Mouse (Mus musculus): ENCODE measurements around the gene Rgs17.
"Not testable (repeated sequence)": the region's sequence is repeated elsewhere in the genome, so short reads cannot be mapped to it uniquely, and the experiment has no call there.

The Rgs17 gene

DNA sequence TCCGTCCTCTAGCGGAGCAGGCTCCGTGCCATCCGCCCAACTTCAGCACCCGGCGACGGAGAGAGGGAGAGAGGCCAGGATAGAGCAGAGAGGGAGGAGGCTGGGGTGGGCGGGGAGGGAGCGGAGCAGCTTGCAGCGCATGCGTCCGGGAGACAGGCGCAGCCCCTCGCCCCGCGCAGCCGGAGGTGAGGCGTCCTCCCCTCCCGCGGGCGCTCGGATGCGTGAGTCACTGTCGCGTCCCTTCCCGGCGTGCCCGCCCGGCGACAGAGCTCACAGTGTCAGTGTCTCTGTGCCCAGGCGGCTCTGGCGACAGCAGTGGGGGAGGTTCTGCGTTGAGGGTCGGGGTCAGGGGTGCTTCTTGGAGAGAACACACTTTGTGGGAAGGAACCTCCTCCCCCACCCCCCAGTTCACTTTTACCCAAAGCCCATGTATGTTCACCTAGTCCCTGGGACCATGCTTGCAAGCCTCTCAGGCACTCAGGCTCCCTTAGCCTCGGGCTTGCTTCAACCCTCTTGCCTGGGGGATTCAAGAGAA is at the start of gene Rgs17:
Rgs17 (minus strand) TSS at position 107 of the 535 bp plus-strand sequence.
- ATAC-seq (ENCODE audit: insufficient number of reproducible peaks, low FRiP score, low TSS enrichment), result peak; percentile 72

- no peak for ATAC-seq (ENCODE audit: insufficient number of reproducible peaks, low FRiP score, low TSS enrichment)
Measured at GRCm38 (mm10) chr10:5967655-5968054, 45.5 kb upstream of the Rgs17 start.

- ATAC-seq (ENCODE audit: insufficient number of reproducible peaks, low FRiP score, low TSS enrichment), result not testable (repeated sequence)
Measured at GRCm38 (mm10) chr10:5953787-5954186, 31.6 kb upstream of the Rgs17 start.

DNA sequence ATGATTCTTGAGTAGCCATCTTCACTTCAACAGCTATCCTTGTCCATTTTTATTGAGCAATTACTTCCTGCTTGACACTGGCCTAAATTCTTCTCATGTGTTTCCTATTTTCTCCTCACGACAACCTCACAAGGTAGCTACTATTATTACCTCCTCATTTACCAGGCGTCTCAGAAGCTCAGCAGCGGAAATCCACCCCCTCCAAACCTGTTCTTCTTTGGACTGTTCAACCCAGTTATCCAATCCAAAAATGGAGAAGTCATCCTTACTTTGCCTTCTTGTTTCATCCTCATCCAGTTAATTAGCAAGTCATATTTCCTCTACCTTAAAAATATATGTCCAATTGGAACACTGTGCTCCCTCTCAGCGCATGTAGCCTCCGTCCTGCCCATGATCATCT is 2.1 kb upstream of the Rgs17 start:
- no peak for ATAC-seq (ENCODE audit: insufficient number of reproducible peaks, low FRiP score, low TSS enrichment)

DNA sequence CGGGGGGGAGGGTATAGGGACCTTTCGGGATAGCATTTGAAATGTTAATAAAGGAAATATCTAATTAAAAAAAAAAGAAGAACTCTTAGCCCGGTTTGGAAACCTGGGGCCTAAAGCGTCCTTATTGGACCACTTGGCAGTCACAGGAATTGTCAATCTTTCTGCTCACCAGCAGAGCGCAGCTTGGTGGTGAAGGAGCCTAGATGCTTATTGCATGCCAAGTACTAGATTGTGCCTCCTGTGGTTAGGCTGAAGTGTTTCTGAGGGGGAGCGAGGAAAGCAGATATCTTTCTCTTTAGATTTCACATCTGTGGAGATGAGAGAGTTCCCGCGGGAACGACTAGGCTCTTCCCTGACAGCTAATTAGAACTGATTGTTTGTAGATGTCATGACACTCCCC is 896 bp upstream of the Rgs17 start:
- no peak for ATAC-seq (ENCODE audit: insufficient number of reproducible peaks, low FRiP score, low TSS enrichment)

DNA sequence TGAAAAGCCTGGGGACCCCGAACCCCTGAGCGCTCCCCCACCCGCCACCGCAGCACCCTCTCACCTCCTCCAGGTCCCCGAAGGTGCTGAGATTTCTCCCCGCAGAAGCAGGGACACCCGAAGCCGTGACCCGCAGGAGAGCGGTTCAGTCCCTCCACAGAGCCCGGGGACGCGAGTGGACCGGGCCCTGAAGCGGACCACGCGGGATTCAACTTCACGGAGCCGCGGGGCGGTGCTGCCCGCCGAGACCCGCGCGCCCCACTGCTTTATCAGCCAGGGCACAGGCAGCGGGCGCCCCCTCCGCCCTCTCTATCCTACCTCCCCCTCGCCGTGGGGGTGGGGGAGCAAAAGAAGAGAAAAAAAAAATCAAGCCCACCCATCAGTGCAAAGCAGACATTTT is 429 bp downstream of the Rgs17 start:
- ATAC-seq (ENCODE audit: insufficient number of reproducible peaks, low FRiP score, low TSS enrichment), result peak; percentile 63

GRCm38 (mm10) chr10:5921031-5921551 is 1.1 kb downstream of the Rgs17 start:
- ATAC-seq (ENCODE audit: insufficient number of reproducible peaks, low FRiP score, low TSS enrichment), result peak; percentile 42; the same call in 1 of the 2 replicates

DNA sequence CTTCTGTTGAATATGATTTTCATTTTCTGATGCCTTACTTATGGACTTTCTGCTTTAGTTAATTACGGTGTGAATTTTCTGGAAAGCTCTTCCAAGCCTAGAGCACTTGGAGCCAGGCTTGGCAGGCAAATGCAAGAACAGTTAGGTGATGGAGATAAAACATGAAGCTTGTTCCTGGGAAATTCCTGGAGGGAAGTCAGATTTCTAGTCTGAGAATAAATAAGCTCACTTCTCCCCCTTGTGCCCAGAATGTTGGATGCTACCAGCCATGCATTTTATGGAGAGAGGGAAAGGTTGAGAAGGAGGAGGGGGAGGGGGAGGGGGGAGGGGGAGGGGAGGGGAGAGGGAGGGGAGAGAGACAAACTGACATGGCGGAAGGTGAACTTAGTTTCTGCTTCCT is 17.8 kb downstream of the Rgs17 start:
- peak; percentile 51 for ATAC-seq (ENCODE audit: insufficient number of reproducible peaks, low FRiP score, low TSS enrichment)

GRCm38 (mm10) chr10:5901777-5902176 is 20.4 kb downstream of the Rgs17 start:
- ATAC-seq (ENCODE audit: insufficient number of reproducible peaks, low FRiP score, low TSS enrichment), result no peak

DNA sequence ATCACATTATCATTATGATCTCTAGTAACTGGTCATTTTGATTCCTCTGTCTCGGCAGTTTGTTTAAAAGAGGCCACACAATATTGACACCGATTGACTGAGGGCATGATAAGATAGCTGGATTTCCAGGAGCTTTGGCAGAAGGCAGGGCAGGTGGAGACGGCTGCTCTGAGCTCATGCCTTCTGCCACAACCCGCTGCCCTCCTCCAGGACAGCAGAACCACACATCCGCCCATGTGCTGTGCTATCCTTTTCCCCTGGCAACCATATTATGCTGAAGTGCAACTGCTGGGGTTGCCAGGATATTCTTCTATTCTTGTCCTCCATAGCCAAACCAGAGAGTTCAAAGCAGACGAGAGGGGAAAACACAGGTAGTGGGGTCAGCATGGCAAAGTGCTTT is 21.5 kb downstream of the Rgs17 start:
- ATAC-seq (ENCODE audit: insufficient number of reproducible peaks, low FRiP score, low TSS enrichment), result peak; percentile 90

DNA sequence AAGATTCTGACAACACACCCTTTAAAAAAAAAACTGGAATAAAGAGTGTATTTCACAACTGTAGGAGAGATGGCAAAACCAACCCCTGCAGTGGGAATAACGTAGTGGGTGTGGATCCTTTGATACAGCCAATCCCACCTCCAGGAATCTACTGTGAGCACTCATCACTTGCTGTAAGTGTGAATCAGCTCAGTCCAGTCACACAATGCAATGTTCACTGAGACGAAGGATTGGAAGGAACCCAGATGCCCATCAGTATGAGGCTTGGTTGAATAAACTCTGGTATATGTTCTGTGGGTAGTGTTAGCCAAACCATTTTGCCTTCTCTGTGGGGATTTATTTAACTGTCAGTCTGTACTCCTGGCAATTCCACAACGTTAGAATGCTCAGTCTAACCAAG is 45.1 kb downstream of the Rgs17 start:
- ATAC-seq (ENCODE audit: insufficient number of reproducible peaks, low FRiP score, low TSS enrichment), result no peak

DNA sequence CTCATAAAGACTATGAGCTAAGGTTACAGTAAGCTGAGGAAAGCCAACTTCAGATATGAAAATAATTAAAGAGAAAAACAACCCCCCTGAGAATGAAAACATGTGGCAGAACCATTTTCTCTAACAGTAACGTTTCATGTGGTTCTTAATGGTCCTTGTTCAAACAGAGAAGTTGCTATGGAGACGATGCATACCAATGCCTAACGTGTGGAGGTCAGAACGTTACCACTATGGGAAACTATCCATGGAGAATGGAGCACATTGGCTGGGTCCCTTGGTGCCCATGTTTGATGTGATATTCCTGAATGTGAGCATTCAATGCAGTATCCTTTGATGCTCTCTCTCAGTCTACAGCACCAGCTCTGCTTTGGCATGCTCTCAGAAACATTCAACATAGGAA is 51.1 kb downstream of the Rgs17 start:
- no peak for ATAC-seq (ENCODE audit: insufficient number of reproducible peaks, low FRiP score, low TSS enrichment)

GRCm38 (mm10) chr10:5867981-5868552 is 54.1 kb downstream of the Rgs17 start:
- ATAC-seq (ENCODE audit: insufficient number of reproducible peaks, low FRiP score, low TSS enrichment), result no peak

GRCm38 (mm10) chr10:5865996-5866395 is 56.2 kb downstream of the Rgs17 start:
- no peak for ATAC-seq (ENCODE audit: insufficient number of reproducible peaks, low FRiP score, low TSS enrichment)

DNA sequence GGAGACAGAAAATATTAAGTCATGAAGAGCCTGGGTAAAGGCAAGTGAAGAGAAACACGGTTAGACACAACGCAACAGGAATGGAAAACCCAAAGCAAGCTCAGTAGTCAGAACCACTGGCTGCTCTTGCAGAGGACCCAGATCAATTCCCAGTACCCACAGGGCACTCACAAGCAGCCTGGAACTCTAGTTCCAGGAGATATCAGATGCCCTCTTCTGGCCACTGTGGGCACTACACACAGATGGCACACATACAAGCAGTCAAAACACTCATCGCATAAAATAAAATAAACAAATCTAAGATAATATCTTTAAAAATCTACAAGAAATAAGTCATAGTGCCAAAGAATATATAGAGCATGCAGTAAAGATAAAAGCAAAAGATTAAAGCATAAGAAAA is 59.5 kb downstream of the Rgs17 start:
- no peak for ATAC-seq (ENCODE audit: insufficient number of reproducible peaks, low FRiP score, low TSS enrichment)

DNA sequence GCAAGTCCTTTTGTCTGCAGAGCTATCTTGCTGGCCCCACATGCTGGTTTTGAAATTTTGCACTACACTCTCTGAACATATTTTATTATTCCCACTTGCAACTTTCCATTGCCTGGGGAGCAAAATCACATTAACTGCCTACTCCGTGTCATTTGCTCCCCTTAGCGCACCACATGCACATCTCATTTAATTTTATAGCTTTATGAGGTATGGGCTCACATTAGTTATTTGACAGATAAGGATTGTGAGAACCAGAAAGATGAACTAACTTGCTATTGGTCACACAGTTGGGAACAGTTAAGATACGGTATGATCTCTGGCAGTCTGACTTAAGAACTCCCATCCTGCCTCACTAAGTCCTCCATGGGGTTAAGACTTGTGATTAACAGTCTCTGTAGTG is 61.4 kb downstream of the Rgs17 start:
- ATAC-seq (ENCODE audit: insufficient number of reproducible peaks, low FRiP score, low TSS enrichment), result no peak

- no peak for ATAC-seq (ENCODE audit: insufficient number of reproducible peaks, low FRiP score, low TSS enrichment)
Measured at GRCm38 (mm10) chr10:5859729-5860128, 62.5 kb downstream of the Rgs17 start.

GRCm38 (mm10) chr10:5857996-5858549 is 64.1 kb downstream of the Rgs17 start:
- ATAC-seq (ENCODE audit: insufficient number of reproducible peaks, low FRiP score, low TSS enrichment), result no peak

GRCm38 (mm10) chr10:5853290-5853868 is 68.8 kb downstream of the Rgs17 start:
- no peak for ATAC-seq (ENCODE audit: insufficient number of reproducible peaks, low FRiP score, low TSS enrichment)

DNA sequence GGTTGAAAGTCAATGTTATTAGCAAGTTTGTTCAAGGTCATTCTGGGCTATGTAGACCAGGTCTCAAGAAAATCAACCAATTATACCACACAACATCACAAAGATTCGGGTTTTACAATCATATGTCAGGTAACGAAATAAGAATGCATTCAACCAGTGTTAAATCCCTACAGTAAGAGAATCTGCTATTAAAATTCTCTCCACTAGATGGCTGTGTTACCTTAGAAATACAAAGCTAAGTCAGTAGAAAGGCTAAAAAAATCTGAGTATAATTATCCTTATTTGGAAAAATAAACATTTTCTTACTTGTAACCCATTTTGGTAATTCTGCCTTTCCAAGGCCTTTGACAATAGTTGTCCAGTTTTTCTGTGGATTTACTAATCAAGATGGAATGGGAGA is 75.3 kb downstream of the Rgs17 start:
- ATAC-seq (ENCODE audit: insufficient number of reproducible peaks, low FRiP score, low TSS enrichment), result no peak

DNA sequence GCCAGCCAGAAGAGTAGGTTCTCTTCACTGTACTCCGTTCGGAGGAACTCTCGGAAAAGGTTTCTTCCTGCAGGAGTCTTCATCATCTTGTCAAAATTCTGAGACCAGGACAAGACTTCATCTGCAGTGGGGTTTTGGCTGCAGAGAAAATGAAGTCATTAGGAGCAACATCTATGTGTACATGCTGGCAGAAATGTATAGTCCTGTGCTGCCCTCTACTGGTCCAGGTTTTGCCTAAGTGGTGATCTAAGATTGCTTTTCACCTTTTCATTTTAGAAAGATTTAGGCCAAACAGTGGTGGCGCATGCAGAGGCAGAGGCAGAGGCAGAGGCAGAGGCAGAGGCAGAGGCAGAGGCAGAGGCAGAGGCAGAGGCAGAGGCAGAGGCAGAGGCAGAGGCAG is 80.8 kb downstream of the Rgs17 start:
- ATAC-seq (ENCODE audit: insufficient number of reproducible peaks, low FRiP score, low TSS enrichment), result no peak
